In the genomic region with DNA sequence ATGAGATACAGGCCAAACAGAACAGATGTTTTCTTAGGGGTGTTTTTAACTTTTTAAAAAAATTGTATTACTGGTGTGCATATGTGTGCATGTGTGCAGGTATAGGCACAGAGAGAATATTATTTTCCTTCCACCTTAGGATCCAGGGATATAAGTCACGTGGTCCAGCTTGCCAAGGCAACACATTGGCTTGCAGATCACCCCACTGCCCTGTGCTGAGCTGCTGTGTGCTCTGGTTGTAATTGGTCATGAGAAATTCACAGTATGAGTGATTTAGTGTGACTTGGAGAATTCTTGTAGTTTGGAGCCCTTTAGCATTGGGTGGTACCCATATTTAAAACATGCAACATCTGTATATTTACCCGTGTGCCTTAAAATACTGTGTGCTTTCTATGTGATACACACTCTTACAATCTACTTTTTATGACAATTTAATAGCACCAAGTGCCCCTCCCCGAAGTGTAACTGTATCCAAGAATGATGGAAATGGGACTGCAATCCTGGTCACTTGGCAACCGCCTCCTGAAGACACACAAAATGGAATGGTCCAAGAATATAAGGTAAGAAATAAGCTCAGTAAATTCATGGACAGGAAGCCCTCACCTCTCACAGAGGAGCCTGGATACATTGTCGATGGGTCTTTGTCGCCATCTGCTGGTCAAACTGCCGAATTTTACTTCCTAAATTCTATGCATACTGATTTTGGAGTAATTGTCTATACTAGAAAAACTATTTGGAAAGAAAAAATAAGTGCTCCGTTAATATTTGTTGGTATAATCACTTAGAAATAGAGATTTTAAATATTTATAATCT, we compare ENCODE assay signal across 8 mouse cellular contexts.
DNase-seq lines count a peak whose midpoint lies in the region; ATAC-seq lines count a peak whose summit lies in the region.

No protein-coding gene starts in this region.

- H3K4me2 ChIP-seq in lung, embryonic 16.5 days (ENCODE audit: low read depth, low read length) = no peak overlapping the region

- DNase-seq in MEL-GATA-1-ER (ENCODE audit: extremely low read depth, low read depth) = peak; percentile 35
- DNase-seq in brain, embryonic 18.5 days (ENCODE audit: low read depth, low spot score) = peak; percentile 56
- DNase-seq in fibroblast of lung, adult 2 months (ENCODE audit: low read depth) = peak; percentile 41
- peak; percentile 35 to 82 for DNase-seq in layer of hippocampus, adult 18-20 months (ENCODE audit: low spot score in 2 of 2)
- DNase-seq in retina, adult 2 months (ENCODE audit: low read depth, low spot score) = peak; percentile 33

- H3K36me3 ChIP-seq in lung, embryonic 16.5 days (ENCODE audit: control insufficient read depth, insufficient read depth, low read length) = no peaks in the 10 kb centered on the region

- H3K4me3 ChIP-seq in lung, embryonic 16.5 days (ENCODE audit: low read length) = no peak overlapping the region

- H3K27ac ChIP-seq in lung, embryonic 16.5 days (ENCODE audit: low read length) = no peak overlapping the region

- H3K4me1 ChIP-seq in lung, embryonic 16.5 days (replicated peaks; ENCODE audit: control insufficient read depth, insufficient read depth, low read length) = no peaks in the 10 kb centered on the region

- WGBS in lung, embryonic 16.5 days = 25% methylated on average over 8 of the region's 8 CpGs

- no peaks in the 10 kb centered on the region for H3K9me3 ChIP-seq in lung, embryonic 16.5 days (ENCODE audit: control insufficient read depth, low read length)

- H3K27me3 ChIP-seq in lung, embryonic 16.5 days (ENCODE audit: control insufficient read depth, insufficient read depth, low read depth, low read length) = no peaks in the 10 kb centered on the region

- peak; percentile 74 to 86 for ATAC-seq in hematopoietic stem cell, adult 5-6 weeks (replicated peaks in 1 of 2; ENCODE audit: insufficient read depth in 1 of 2, low FRiP score in 2 of 2, low TSS enrichment in 1 of 2, low read depth in 1 of 2, poor library complexity in 2 of 2, severe bottlenecking in 2 of 2)
- ATAC-seq in lung, embryonic 16.5 days (ENCODE audit: low read depth) = peak; percentile 57
- ATAC-seq in erythroblast, adult 5-6 weeks (replicated peaks; ENCODE audit: low FRiP score, poor library complexity, severe bottlenecking) = no peak

- H3K9ac ChIP-seq in lung, embryonic 16.5 days (ENCODE audit: low read length) = no peak overlapping the region
